Mouse (Mus musculus): ENCODE data around the gene Otulin. TPM values are rescaled to one million over a fixed set of nuclear protein-coding genes. Genes with fewer than 3 reads are reported as not detected.
A peak's percentile ranks its signal among the peaks of the same experiment; 100 is the strongest.

Otulin gene
- polyA plus RNA-seq, 1 experiment = 23.7 TPM

- no peak for DNase-seq (ENCODE audit: low read depth)
- TF ChIP-seq POLR2A (IDR thresholded peaks at IDR 0.05; ENCODE audit: borderline replicate concordance, extremely low read depth, insufficient read depth, insufficient read length, poor library complexity, severe bottlenecking) (no peak), CTCF (IDR thresholded peaks at IDR 0.05; ENCODE audit: borderline replicate concordance, extremely low read depth, insufficient read depth, insufficient read length) (no peak)
These were observed 24.5 kb upstream of the Otulin start for GRCm38 (mm10) chr15:27655015-27655414.

GRCm38 (mm10) chr15:27647686-27648085 is 17.2 kb upstream of the Otulin start:
- TF ChIP-seq POLR2A (IDR thresholded peaks at IDR 0.05; ENCODE audit: borderline replicate concordance, extremely low read depth, insufficient read depth, insufficient read length, poor library complexity, severe bottlenecking) = no peak
- peak; percentile 28; the same call in 1 of the 2 replicates for TF ChIP-seq CTCF (IDR thresholded peaks at IDR 0.05; ENCODE audit: borderline replicate concordance, extremely low read depth, insufficient read depth, insufficient read length)
- DNase-seq (ENCODE audit: low read depth) = peak; percentile 60

- TF ChIP-seq CTCF (IDR thresholded peaks at IDR 0.05; ENCODE audit: borderline replicate concordance, extremely low read depth, insufficient read depth, insufficient read length) (no peak), POLR2A (IDR thresholded peaks at IDR 0.05; ENCODE audit: borderline replicate concordance, extremely low read depth, insufficient read depth, insufficient read length, poor library complexity, severe bottlenecking) (no peak)
- DNase-seq (ENCODE audit: low read depth) = no peak
These were observed 16.2 kb upstream of the Otulin start for GRCm38 (mm10) chr15:27646665-27647064.

- TF ChIP-seq CTCF (IDR thresholded peaks at IDR 0.05; ENCODE audit: borderline replicate concordance, extremely low read depth, insufficient read depth, insufficient read length) (no peak), POLR2A (IDR thresholded peaks at IDR 0.05; ENCODE audit: borderline replicate concordance, extremely low read depth, insufficient read depth, insufficient read length, poor library complexity, severe bottlenecking) (no peak)
- DNase-seq (ENCODE audit: low read depth) = no peak
These were observed 14.8 kb upstream of the Otulin start for GRCm38 (mm10) chr15:27645250-27645649.

- TF ChIP-seq CTCF (IDR thresholded peaks at IDR 0.05; ENCODE audit: borderline replicate concordance, extremely low read depth, insufficient read depth, insufficient read length) (peak; percentile 53; the same call in 1 of the 2 replicates), POLR2A (IDR thresholded peaks at IDR 0.05; ENCODE audit: borderline replicate concordance, extremely low read depth, insufficient read depth, insufficient read length, poor library complexity, severe bottlenecking) (no peak)
- DNase-seq (ENCODE audit: low read depth) = peak; percentile 22
These were observed 12.4 kb upstream of the Otulin start for GRCm38 (mm10) chr15:27642895-27643294.

- no peak for TF ChIP-seq POLR2A (IDR thresholded peaks at IDR 0.05; ENCODE audit: borderline replicate concordance, extremely low read depth, insufficient read depth, insufficient read length, poor library complexity, severe bottlenecking)
- DNase-seq (ENCODE audit: low read depth) = no peak
These were observed 10.7 kb upstream of the Otulin start for GRCm38 (mm10) chr15:27641171-27641570.

- peak; percentile 32 for DNase-seq (ENCODE audit: low read depth)
These were observed 3.7 kb upstream of the Otulin start for GRCm38 (mm10) chr15:27633941-27634900.

GRCm38 (mm10) chr15:27629800-27630600 is 493 bp downstream of the Otulin start:
- DNase-seq (ENCODE audit: low read depth) = peak; percentile 20
- TF ChIP-seq CTCF (IDR thresholded peaks at IDR 0.05; ENCODE audit: borderline replicate concordance, extremely low read depth, insufficient read depth, insufficient read length) = no peak
- no peak for TF ChIP-seq POLR2A (IDR thresholded peaks at IDR 0.05; ENCODE audit: borderline replicate concordance, extremely low read depth, insufficient read depth, insufficient read length, poor library complexity, severe bottlenecking)

More at GRCm38 (mm10) chr15:27633941-27634900, 3.7 kb upstream of the Otulin start:
- TF ChIP-seq POLR2A (IDR thresholded peaks at IDR 0.05; ENCODE audit: borderline replicate concordance, extremely low read depth, insufficient read depth, insufficient read length, poor library complexity, severe bottlenecking) (no peak), CTCF (IDR thresholded peaks at IDR 0.05; ENCODE audit: borderline replicate concordance, extremely low read depth, insufficient read depth, insufficient read length) (no peak)

- no peak for TF ChIP-seq CTCF (IDR thresholded peaks at IDR 0.05; ENCODE audit: borderline replicate concordance, extremely low read depth, insufficient read depth, insufficient read length)
- no peak for TF ChIP-seq POLR2A (IDR thresholded peaks at IDR 0.05; ENCODE audit: borderline replicate concordance, extremely low read depth, insufficient read depth, insufficient read length, poor library complexity, severe bottlenecking)
- no peak for DNase-seq (ENCODE audit: low read depth)
These were observed 1.4 kb downstream of the Otulin start for GRCm38 (mm10) chr15:27629046-27629445.

- DNase-seq (ENCODE audit: low read depth) = no peak
These were observed 2.7 kb downstream of the Otulin start for GRCm38 (mm10) chr15:27627794-27628193.

GRCm38 (mm10) chr15:27626314-27626713 is 4.2 kb downstream of the Otulin start:
- TF ChIP-seq POLR2A (IDR thresholded peaks at IDR 0.05; ENCODE audit: borderline replicate concordance, extremely low read depth, insufficient read depth, insufficient read length, poor library complexity, severe bottlenecking) (no peak), CTCF (IDR thresholded peaks at IDR 0.05; ENCODE audit: borderline replicate concordance, extremely low read depth, insufficient read depth, insufficient read length) (no peak)
- DNase-seq (ENCODE audit: low read depth) = no peak

More at GRCm38 (mm10) chr15:27627794-27628193, 2.7 kb downstream of the Otulin start:
- TF ChIP-seq CTCF (IDR thresholded peaks at IDR 0.05; ENCODE audit: borderline replicate concordance, extremely low read depth, insufficient read depth, insufficient read length) = no peak
